Mouse (Mus musculus): ENCODE results near the gene Pim1.

GRCm38 (mm10) chr17:29519731-29520130, 29.2 kb downstream of the Pim1 start:
- TF ChIP-seq CTCF (IDR thresholded peaks at IDR 0.05; ENCODE audit: low read depth, low read length) = no peak
- TF ChIP-seq EP300 (IDR thresholded peaks at IDR 0.05; ENCODE audit: insufficient read depth, low read depth, low read length) = peak; percentile 59; the same call in 1 of the 2 replicates
